Mouse (Mus musculus) spleen, adult 2 months (tissue): ENCODE results near the gene Plcb4.

Experiments
- CTCF ChIP-seq: fragments of 200-500 bp; IDR thresholded peaks from 2 replicates; pipeline ENCODE4 v1.5.1; 2011; ENCODE audit warnings: mild to moderate bottlenecking, inconsistent platforms; ENCODE audit not compliant: insufficient read depth, insufficient read length, insufficient replicate concordance; ENCODE audit errors: extremely low read depth
- POLR2A ChIP-seq: fragments of 200-500 bp; IDR thresholded peaks from 2 replicates; pipeline ENCODE4 v1.6.1; 2011; ENCODE audit warnings: low read depth, low read length, inconsistent platforms

DNA sequence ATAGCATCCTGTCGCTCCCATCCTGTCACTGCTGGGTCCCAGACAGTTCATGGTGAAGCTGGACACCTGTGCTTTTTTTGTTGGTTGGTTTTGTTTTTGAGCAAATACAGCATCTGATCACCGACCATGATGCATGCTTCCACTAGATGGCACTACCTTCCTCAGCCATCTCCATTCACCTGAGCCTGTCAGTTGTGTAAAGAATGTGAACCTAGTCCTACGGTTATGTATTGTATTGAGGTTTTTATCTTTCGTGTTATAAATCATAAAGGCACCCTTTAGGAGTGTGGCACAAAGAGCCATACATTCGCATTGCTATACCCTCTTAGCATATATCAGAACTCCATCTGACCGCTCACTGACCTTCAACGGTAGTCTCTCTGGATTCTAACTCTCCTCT lies 343.3 kb downstream of the Plcb4 start:
- TF ChIP-seq POLR2A: no peak
- TF ChIP-seq CTCF: no peak
